Mouse (Mus musculus): ENCODE results near the gene Il11ra1.

GRCm38 (mm10) chr4:41760911-41761310, 61.1 kb downstream of the Il11ra1 start:
- no peak for TF ChIP-seq CTCF (IDR thresholded peaks at IDR 0.05; ENCODE audit: borderline replicate concordance, control insufficient read depth, extremely low read depth, insufficient read depth, low read length, poor library complexity)
- TF ChIP-seq POLR2A (IDR thresholded peaks at IDR 0.05; ENCODE audit: control insufficient read depth, extremely low read depth, insufficient read depth, low read length, poor library complexity) = no peak

All from thymus, adult 2 months (tissue).